Mouse (Mus musculus) kidney, postnatal 0 days (tissue): ENCODE measurements at regions not wholly inside any gene's neighbourhood (a gene's known extent, or its start where the extent isn't known, plus 50 kb on each side); places are given as distances from the start of the nearest gene placed in this dataset.
A peak's percentile ranks its signal among the peaks of the same experiment; 100 is the strongest.

Experiments
- ATAC-seq: fragments of 200-750 bp; cut with Nextera tagmentation; replicated peaks from 2 replicates; pipeline ENCODE4 v1.8.0; 2017; ENCODE audit warnings: low read depth, moderate number of reproducible peaks, moderate TSS enrichment, moderate library complexity; ENCODE audit not compliant: low FRiP score
- DNase-seq: peaks from one replicate; pipeline ENCODE4 v3.0.0-alpha.2; 2016; ENCODE audit warnings: low spot score
- H3K27ac ChIP-seq: fragments of 300-500 bp; sonication (generic); 2 replicates; pipeline ENCODE4 v1.5.1; 2014; ENCODE audit warnings: mild to moderate bottlenecking
- H3K27me3 ChIP-seq: fragments of 300-500 bp; sonication (generic); 2 replicates; pipeline ENCODE4 v1.6.1; 2014; ENCODE audit warnings: low read length, mixed read lengths; ENCODE audit not compliant: insufficient read depth
- H3K36me3 ChIP-seq: fragments of 300-500 bp; sonication (generic); 2 replicates; pipeline ENCODE4 v1.6.1; 2014; ENCODE audit warnings: low read length, mixed read lengths; ENCODE audit not compliant: insufficient read depth
- H3K4me1 ChIP-seq: fragments of 300-500 bp; sonication (generic); replicated peaks from 2 replicates; pipeline ENCODE4 v1.6.1; 2014; ENCODE audit warnings: antibody characterized with exemption, low read length, mixed read lengths; ENCODE audit not compliant: insufficient read depth
- H3K4me2 ChIP-seq: fragments of 300-500 bp; sonication (generic); 2 replicates; pipeline ENCODE4 v1.6.1; 2014; ENCODE audit warnings: mild to moderate bottlenecking, low read length, moderate library complexity, mixed read lengths
- H3K4me3 ChIP-seq: fragments of 300-500 bp; sonication (generic); replicated peaks from 2 replicates; pipeline ENCODE4 v1.5.1; 2014; ENCODE audit warnings: low read depth, low read length
- H3K9ac ChIP-seq: fragments of 300-500 bp; sonication (generic); 2 replicates; pipeline ENCODE4 v1.6.1; 2014; ENCODE audit warnings: low read depth, low read length
- H3K9me3 ChIP-seq: fragments of 300-500 bp; sonication (generic); replicated peaks from 2 replicates; pipeline ENCODE4 v1.6.1; 2016; ENCODE audit warnings: low read length, inconsistent platforms, mixed read lengths
- CTCF ChIP-seq: IDR thresholded peaks from 2 replicates; pipeline ENCODE4 v1.5.1; 2016; ENCODE audit warnings: antibody characterized with exemption, low read depth, mild to moderate bottlenecking, moderate library complexity
- WGBS: fragments of 180-500 bp; shearing (Covaris S2); extraction: QIAGEN DNeasy Blood & Tissue Kit; methylation state at CpG from one replicate; pipeline ENCODE4 v1.1.7; 2014; 5-methylcytosine and 5-hydroxymethylcytosine counted together

- no peaks in the 10 kb centered on the region for H3K9me3 ChIP-seq
- no peaks in the 10 kb centered on the region for H3K27me3 ChIP-seq
- H3K27ac ChIP-seq: no peak overlapping the region
- no peak overlapping the region for H3K9ac ChIP-seq
- ATAC-seq (no peak), DNase-seq (no peak)
- no peak overlapping the region for H3K4me2 ChIP-seq
- no peaks in the 10 kb centered on the region for H3K36me3 ChIP-seq
- WGBS: 85% methylated on average over 8 of the region's 8 CpGs
- no peak overlapping the region for H3K4me3 ChIP-seq
- no peak for TF ChIP-seq CTCF
- no peaks in the 10 kb centered on the region for H3K4me1 ChIP-seq
Measured at GRCm38 (mm10) chr1:184456727-184457126, 275.7 kb downstream of the Hlx start.

GRCm38 (mm10) chr1:184454381-184454780 is 278.0 kb downstream of the Hlx start:
- DNase-seq: no peak
- ATAC-seq: no peak
- no peaks in the 10 kb centered on the region for H3K9me3 ChIP-seq
- H3K27me3 ChIP-seq: no peaks in the 10 kb centered on the region
- no peak for TF ChIP-seq CTCF
- WGBS: 72% methylated on average over 4 of the region's 4 CpGs
- H3K36me3 ChIP-seq: no peaks in the 10 kb centered on the region
- H3K27ac ChIP-seq: no peak overlapping the region
- no peak overlapping the region for H3K9ac ChIP-seq
- no peaks in the 10 kb centered on the region for H3K4me1 ChIP-seq
- H3K4me2 ChIP-seq: no peak overlapping the region
- H3K4me3 ChIP-seq: no peak overlapping the region

- no peak for ATAC-seq
Measured at GRCm38 (mm10) chr1:184453673-184454072, 278.7 kb downstream of the Hlx start.

GRCm38 (mm10) chr1:184453061-184453460 is 279.4 kb downstream of the Hlx start:
- WGBS: 89% methylated on average over 9 of the region's 9 CpGs
- TF ChIP-seq CTCF: no peak
- ATAC-seq: no peak

More at GRCm38 (mm10) chr1:184453673-184454072, 278.7 kb downstream of the Hlx start:
- no peak overlapping the region for H3K4me2 ChIP-seq
- H3K4me3 ChIP-seq: no peak overlapping the region
- no peaks in the 10 kb centered on the region for H3K9me3 ChIP-seq
- H3K4me1 ChIP-seq: no peaks in the 10 kb centered on the region
- WGBS: 74% methylated on average over 5 of the region's 5 CpGs
- TF ChIP-seq CTCF: no peak
- no peak overlapping the region for H3K9ac ChIP-seq
- no peaks in the 10 kb centered on the region for H3K36me3 ChIP-seq
- DNase-seq: no peak
- H3K27me3 ChIP-seq: no peaks in the 10 kb centered on the region
- H3K27ac ChIP-seq: no peak overlapping the region

GRCm38 (mm10) chr1:184451686-184452085 is 280.7 kb downstream of the Hlx start:
- Histone ChIP-seq H3K27me3 (no peaks in the 10 kb centered on the region), H3K9ac (no peak overlapping the region), H3K4me3 (no peak overlapping the region), H3K9me3 (no peaks in the 10 kb centered on the region), H3K27ac (no peak overlapping the region), H3K4me1 (no peaks in the 10 kb centered on the region), H3K36me3 (no peaks in the 10 kb centered on the region), H3K4me2 (no peak overlapping the region)
- TF ChIP-seq CTCF: no peak
- ATAC-seq (no peak), DNase-seq (no peak)
- WGBS: 92% methylated on average over 2 of the region's 2 CpGs

More at GRCm38 (mm10) chr1:184453061-184453460, 279.4 kb downstream of the Hlx start:
- no peak for DNase-seq
- H3K27ac ChIP-seq: no peak overlapping the region
- no peaks in the 10 kb centered on the region for H3K27me3 ChIP-seq
- H3K36me3 ChIP-seq: no peaks in the 10 kb centered on the region
- H3K4me2 ChIP-seq: no peak overlapping the region
- no peak overlapping the region for H3K9ac ChIP-seq
- H3K4me1 ChIP-seq: no peaks in the 10 kb centered on the region
- no peaks in the 10 kb centered on the region for H3K9me3 ChIP-seq
- H3K4me3 ChIP-seq: no peak overlapping the region

GRCm38 (mm10) chr1:184449007-184449406 is 283.4 kb downstream of the Hlx start:
- no peaks in the 10 kb centered on the region for H3K4me1 ChIP-seq
- ATAC-seq (no peak), DNase-seq (no peak)
- 44% methylated on average over 9 of the region's 9 CpGs for WGBS
- H3K4me3 ChIP-seq: no peak overlapping the region
- H3K27ac ChIP-seq: no peak overlapping the region
- no peak overlapping the region for H3K9ac ChIP-seq
- no peaks in the 10 kb centered on the region for H3K27me3 ChIP-seq
- no peak overlapping the region for H3K4me2 ChIP-seq
- TF ChIP-seq CTCF: no peak
- H3K36me3 ChIP-seq: no peaks in the 10 kb centered on the region
- H3K9me3 ChIP-seq: no peaks in the 10 kb centered on the region

- H3K9ac ChIP-seq: no peak overlapping the region
- H3K4me3 ChIP-seq: no peak overlapping the region
- no peak overlapping the region for H3K27ac ChIP-seq
- H3K9me3 ChIP-seq: no peaks in the 10 kb centered on the region
- no peak for ATAC-seq
- WGBS: 65% methylated on average over 7 of the region's 7 CpGs
- peak; percentile 85 for TF ChIP-seq CTCF
- no peak overlapping the region for H3K4me2 ChIP-seq
- no peaks in the 10 kb centered on the region for H3K4me1 ChIP-seq
- no peaks in the 10 kb centered on the region for H3K27me3 ChIP-seq
- DNase-seq: peak; percentile 74
- H3K36me3 ChIP-seq: no peaks in the 10 kb centered on the region
Measured at GRCm38 (mm10) chr1:184447911-184448310, 284.5 kb downstream of the Hlx start.
